Mouse (Mus musculus) hindbrain, embryonic 16.5 days (tissue): ENCODE data around the gene Ccdc90b. TPM values are rescaled to one million over a fixed set of nuclear protein-coding genes. Genes with fewer than 3 reads are reported as not detected.

ENCODE experiments used
- ATAC-seq: fragments of 200-750 bp; cut with Nextera tagmentation; 2 replicates; pipeline ENCODE4 v1.8.0; 2017; ENCODE audit warnings: moderate TSS enrichment, moderate library complexity
- H3K27ac ChIP-seq: fragments of 300-500 bp; sonication (generic); 2 replicates; pipeline ENCODE4 v1.5.1; 2014; ENCODE audit warnings: low read depth, mild to moderate bottlenecking, control low read depth, low read length, moderate library complexity
- H3K27me3 ChIP-seq: fragments of 300-500 bp; sonication (generic); replicated peaks from 2 replicates; pipeline ENCODE4 v1.6.1; 2014; ENCODE audit warnings: low read length; ENCODE audit not compliant: control insufficient read depth, insufficient read depth
- H3K36me3 ChIP-seq: fragments of 300-500 bp; sonication (generic); 2 replicates; pipeline ENCODE4 v1.6.1; 2014; ENCODE audit warnings: mild to moderate bottlenecking, low read length, moderate library complexity, mixed read lengths; ENCODE audit not compliant: control insufficient read depth, insufficient read depth
- H3K4me1 ChIP-seq: fragments of 300-500 bp; sonication (generic); 2 replicates; pipeline ENCODE4 v1.6.1; 2014; ENCODE audit warnings: low read depth, low read length; ENCODE audit not compliant: control insufficient read depth, insufficient read depth
- H3K4me2 ChIP-seq: fragments of 300-500 bp; sonication (generic); 2 replicates; pipeline ENCODE4 v1.6.1; 2014; ENCODE audit warnings: mild to moderate bottlenecking, low read length, control low read depth, moderate library complexity
- H3K4me3 ChIP-seq: fragments of 300-500 bp; sonication (generic); 2 replicates; pipeline ENCODE4 v1.5.1; 2014; ENCODE audit warnings: mild to moderate bottlenecking, low read length, control low read depth, moderate library complexity
- H3K9ac ChIP-seq: fragments of 300-500 bp; sonication (generic); 2 replicates; pipeline ENCODE4 v1.6.1; 2014; ENCODE audit warnings: low read depth, mild to moderate bottlenecking, control low read depth, low read length, moderate library complexity
- H3K9me3 ChIP-seq: fragments of 300-500 bp; sonication (generic); 2 replicates; pipeline ENCODE4 v1.6.1; 2014; ENCODE audit warnings: mild to moderate bottlenecking, low read length, moderate library complexity; ENCODE audit not compliant: control insufficient read depth
- WGBS: fragments of 180-500 bp; shearing (Covaris S2); extraction: QIAGEN DNeasy Blood & Tissue Kit; methylation state at CpG from one replicate; pipeline ENCODE4 v1.1.7; 2014; 5-methylcytosine and 5-hydroxymethylcytosine counted together
- polyA plus RNA-seq: library from polyadenylated mRNA; unstranded; fragments of >200 nt; fragmentation: Nextera tagmentation; extraction: Ambion mirVana; gene quantifications from 2 replicates; pipeline ENCODE4 v1.2.1, GENCODE M21; 2015

The Ccdc90b gene
- polyA plus RNA-seq, 1 experiment from 2014 or later: 54.8 TPM

DNA sequence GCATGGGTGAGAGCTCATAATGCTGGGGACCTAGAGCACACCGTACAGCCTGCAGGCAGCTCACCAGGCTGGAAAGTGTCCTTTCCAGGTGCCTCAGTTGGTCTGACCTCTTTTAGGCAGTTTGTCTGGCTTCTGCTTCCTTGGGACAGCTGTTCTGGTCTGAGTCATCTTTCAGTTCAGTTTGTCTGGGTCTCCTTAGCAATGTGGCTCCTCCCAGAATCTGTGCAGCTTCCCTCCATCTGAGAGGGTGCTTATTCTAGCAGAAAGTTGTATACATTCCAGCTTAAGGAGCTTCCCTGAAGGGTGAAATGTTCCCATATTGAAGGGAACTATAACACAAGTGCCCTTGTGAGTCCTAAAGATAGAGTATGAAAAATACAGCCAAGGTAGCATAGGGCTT lies 5.8 kb downstream of the Ccdc90b start:
- 89% methylated on average over 1 of the region's 1 CpGs for WGBS
- Histone ChIP-seq H3K36me3 (peaks cover 6% of the 10 kb centered on the region), H3K27ac (no peak overlapping the region), H3K27me3 (no peaks in the 10 kb centered on the region), H3K4me3 (no peak overlapping the region), H3K9ac (no peak overlapping the region), H3K4me2 (no peak overlapping the region), H3K4me1 (peaks cover 5% of the 10 kb centered on the region), H3K9me3 (no peaks in the 10 kb centered on the region)
- ATAC-seq: no peak

DNA sequence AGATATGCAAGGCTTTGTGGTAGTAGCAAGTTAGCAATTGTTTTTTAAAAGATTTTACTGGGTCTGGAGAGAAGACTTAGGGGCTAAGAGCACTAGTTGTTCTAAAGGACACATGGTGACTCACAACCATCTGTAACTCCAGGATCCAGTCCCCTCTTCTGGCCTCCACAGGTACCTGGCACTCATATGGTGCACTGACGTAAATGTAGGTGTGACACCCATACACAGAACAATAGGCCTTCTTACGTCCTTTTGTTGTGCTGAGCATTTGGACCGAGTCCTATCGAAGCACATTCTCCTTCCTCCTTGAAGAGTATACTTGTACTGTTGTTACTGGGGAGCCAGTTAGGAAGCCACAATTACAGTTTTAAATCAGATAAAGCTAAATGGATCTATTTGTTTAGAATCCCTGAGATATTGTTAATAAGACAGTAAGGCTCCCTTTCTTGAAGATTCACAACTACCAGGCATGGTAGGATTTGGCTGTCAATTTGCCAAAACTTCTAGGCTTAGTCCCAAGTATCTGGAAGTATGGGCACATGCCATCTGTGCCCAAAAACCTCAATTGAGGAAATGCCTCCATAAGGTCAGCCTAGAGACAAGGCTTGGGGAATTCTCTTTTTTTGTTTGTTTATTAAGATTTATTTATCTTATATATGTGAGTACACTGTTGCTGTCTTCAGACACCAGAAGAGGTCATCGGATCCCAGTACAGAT lies 19.7 kb downstream of the Ccdc90b start:
- WGBS: 84% methylated on average over 5 of the region's 5 CpGs
- no peak overlapping the region for H3K9ac ChIP-seq
- H3K4me3 ChIP-seq: no peak overlapping the region
- H3K4me2 ChIP-seq: no peak overlapping the region
- H3K36me3 ChIP-seq: peaks cover 9% of the 10 kb centered on the region
- no peak for ATAC-seq
- H3K27me3 ChIP-seq: no peaks in the 10 kb centered on the region
- H3K4me1 ChIP-seq: no peaks in the 10 kb centered on the region
- no peaks in the 10 kb centered on the region for H3K9me3 ChIP-seq
- no peak overlapping the region for H3K27ac ChIP-seq

DNA sequence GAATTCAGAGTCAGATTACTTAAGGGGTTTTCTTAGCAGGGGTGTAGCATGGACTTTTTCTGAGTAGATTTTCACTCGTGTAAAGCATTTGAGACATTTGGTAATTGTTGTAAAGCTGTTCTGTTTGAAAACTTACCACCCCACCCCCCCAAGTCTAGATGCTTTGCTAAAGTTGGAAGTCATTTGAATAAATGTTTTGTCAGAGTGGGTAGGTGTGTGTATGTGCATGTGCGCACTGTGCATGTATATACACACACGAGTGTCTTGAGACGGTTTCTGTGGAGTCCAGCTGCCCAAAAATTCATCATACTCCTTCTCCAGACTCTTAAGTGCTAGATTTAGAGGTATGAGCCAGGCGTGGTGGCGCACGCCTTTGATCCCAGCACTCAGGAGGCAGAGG lies 22.6 kb downstream of the Ccdc90b start:
- ATAC-seq: no peak
- 94% methylated on average over 7 of the region's 7 CpGs for WGBS
- no peak overlapping the region for H3K27ac ChIP-seq

DNA sequence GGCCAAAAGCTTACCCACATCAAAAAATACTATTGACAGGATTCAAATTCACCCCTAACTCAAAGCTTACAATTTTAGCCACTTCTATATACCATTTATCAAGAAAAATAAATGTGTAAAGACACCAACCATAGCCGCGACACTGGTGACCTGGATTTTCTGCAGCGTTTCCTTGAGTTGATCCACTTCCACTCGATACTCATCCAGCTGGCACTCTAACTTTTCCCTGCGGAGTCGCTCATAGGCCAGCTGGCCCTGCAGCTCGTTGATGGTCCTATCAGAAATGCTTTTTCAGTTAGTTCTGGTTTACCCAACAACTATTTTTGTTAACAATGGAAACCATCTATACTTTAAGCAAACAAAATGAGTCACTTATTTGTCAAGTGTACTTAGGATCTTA lies 29.0 kb downstream of the Ccdc90b start:
- Histone ChIP-seq H3K36me3 (no peaks in the 10 kb centered on the region), H3K4me3 (no peak overlapping the region), H3K4me1 (no peaks in the 10 kb centered on the region), H3K9me3 (no peaks in the 10 kb centered on the region), H3K27ac (no peak overlapping the region), H3K4me2 (no peak overlapping the region), H3K9ac (no peak overlapping the region), H3K27me3 (no peaks in the 10 kb centered on the region)
- 94% methylated on average over 7 of the region's 7 CpGs for WGBS
- ATAC-seq: no peak

More for the DNA sequence above, 22.6 kb downstream of the Ccdc90b start:
- no peaks in the 10 kb centered on the region for H3K27me3 ChIP-seq
- no peaks in the 10 kb centered on the region for H3K9me3 ChIP-seq
- H3K4me2 ChIP-seq: no peak overlapping the region
- peaks cover 6% of the 10 kb centered on the region for H3K36me3 ChIP-seq
- no peak overlapping the region for H3K9ac ChIP-seq
- H3K4me3 ChIP-seq: no peak overlapping the region
- no peaks in the 10 kb centered on the region for H3K4me1 ChIP-seq

DNA sequence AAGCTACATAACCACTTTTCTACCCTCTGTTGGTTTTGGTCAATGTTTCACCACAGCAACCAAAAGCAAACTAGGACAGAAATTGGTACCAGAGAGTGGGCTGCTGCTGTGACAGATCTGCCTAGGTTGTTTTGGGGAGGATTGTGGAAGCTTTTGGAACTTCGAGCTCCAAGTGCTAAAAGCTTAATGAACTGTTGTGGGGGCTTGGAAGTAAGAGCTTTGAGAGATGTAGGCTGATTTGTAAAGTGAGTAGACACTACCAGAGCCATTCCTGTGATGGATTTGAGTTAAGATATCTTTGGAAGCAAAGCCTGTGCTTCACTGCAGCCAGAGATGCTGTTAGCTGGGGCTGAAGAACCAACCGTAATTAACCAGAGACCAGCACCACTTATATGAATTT lies 29.9 kb downstream of the Ccdc90b start:
- H3K4me1 ChIP-seq: no peaks in the 10 kb centered on the region
- no peaks in the 10 kb centered on the region for H3K27me3 ChIP-seq
- no peak for ATAC-seq
- H3K4me2 ChIP-seq: no peak overlapping the region
- H3K9ac ChIP-seq: no peak overlapping the region
- H3K36me3 ChIP-seq: no peaks in the 10 kb centered on the region
- no peaks in the 10 kb centered on the region for H3K9me3 ChIP-seq
- no peak overlapping the region for H3K4me3 ChIP-seq
- H3K27ac ChIP-seq: no peak overlapping the region
- WGBS: 92% methylated on average over 2 of the region's 2 CpGs

DNA sequence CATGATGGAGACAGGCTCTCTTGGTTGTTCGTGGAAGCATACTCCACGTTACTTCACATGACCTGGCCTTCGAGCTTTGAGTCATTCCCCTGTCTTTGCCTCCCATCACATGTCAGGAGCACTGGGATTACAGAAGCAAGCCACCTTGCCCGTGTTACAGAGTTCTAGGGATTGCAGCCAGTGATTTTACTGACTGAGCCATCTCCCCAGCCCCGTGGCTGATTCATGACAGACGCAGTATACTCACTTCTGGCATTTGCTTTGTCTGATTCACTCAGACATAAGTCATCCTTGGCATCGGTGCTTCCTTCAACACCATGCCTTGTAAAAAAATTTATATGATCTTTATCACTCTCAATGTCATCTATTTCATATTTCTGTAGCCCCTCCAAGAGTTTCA lies 44.0 kb downstream of the Ccdc90b start:
- Histone ChIP-seq H3K4me1 (no peaks in the 10 kb centered on the region), H3K27me3 (no peaks in the 10 kb centered on the region), H3K4me3 (no peak overlapping the region), H3K36me3 (peaks cover 26% of the 10 kb centered on the region), H3K9me3 (peaks cover 4% of the 10 kb centered on the region; the same call in 1 of the 2 replicates), H3K9ac (no peak overlapping the region), H3K27ac (no peak overlapping the region), H3K4me2 (no peak overlapping the region)
- WGBS: 93% methylated on average over 7 of the region's 7 CpGs
- no peak for ATAC-seq

DNA sequence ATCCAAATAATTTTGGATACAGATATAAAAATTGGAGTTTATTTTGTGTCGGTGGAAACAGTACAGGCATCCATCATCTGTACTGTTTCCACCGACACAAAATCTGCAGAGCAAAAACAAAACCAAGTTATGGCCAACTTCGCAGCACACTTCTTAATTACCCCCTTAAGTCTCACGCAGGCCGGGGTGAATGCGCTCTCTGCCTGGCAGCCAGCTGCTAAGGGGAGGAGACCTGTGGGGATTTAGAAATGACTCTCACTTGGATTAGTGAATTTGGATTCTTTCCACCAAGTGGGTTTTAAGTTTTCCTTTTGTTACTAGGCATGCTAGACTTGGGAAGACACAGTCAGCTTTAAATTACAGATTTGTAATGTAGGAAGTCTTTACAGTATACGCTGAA lies 49.9 kb downstream of the Ccdc90b start:
- Histone ChIP-seq H3K4me3 (no peak overlapping the region), H3K9me3 (no peaks in the 10 kb centered on the region), H3K4me2 (no peak overlapping the region), H3K9ac (no peak overlapping the region), H3K27ac (no peak overlapping the region), H3K4me1 (no peaks in the 10 kb centered on the region), H3K27me3 (no peaks in the 10 kb centered on the region), H3K36me3 (peaks cover 22% of the 10 kb centered on the region)
- no peak for ATAC-seq
- WGBS: 78% methylated on average over 7 of the region's 7 CpGs

DNA sequence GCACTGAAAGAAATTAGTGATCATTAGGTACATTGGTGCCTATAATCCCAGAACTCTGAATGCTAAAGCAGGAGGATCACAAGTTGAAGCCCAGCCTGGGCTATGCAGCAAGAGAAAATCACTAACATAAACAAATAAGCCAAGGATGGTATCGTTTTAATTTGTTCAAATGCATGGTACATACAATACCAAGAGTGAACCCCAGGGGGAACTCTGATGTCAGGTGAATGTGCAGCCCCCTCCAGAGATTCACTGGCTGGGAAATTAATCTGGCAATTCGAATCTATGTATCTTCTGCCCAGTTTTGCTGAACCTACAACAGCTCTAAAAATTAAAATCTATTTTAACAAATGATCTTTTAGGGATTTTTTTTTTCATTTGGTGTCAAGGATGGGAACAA lies 63.5 kb downstream of the Ccdc90b start:
- 52% methylated on average over 2 of the region's 2 CpGs for WGBS
- H3K4me1 ChIP-seq: no peaks in the 10 kb centered on the region
- H3K27me3 ChIP-seq: no peaks in the 10 kb centered on the region
- ATAC-seq: no peak
- no peak overlapping the region for H3K27ac ChIP-seq
- H3K4me3 ChIP-seq: no peak overlapping the region
- H3K4me2 ChIP-seq: no peak overlapping the region
- H3K9me3 ChIP-seq: peaks cover 2% of the 10 kb centered on the region; the same call in 1 of the 2 replicates
- H3K9ac ChIP-seq: no peak overlapping the region
- peaks cover 3% of the 10 kb centered on the region; the same call in 1 of the 2 replicates for H3K36me3 ChIP-seq

DNA sequence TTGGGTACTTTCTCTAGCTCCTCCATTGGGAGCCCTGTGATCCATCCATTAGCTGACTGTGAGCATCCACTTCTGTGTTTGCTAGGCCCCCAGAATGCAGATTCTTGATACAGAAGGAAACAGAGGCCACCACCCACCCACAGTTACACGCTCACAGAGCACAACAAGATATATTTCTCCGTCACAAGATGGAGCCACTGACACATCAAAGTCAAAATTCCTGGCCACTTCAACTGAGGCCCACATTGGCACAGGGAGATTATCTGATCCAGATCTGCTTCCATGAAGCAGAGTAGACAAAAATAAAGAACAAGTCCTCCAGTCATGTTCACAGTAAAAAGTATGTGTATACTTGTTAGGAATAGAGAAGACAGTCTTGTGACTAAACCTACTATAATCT lies 69.2 kb downstream of the Ccdc90b start:
- H3K27ac ChIP-seq: no peak overlapping the region
- H3K36me3 ChIP-seq: no peaks in the 10 kb centered on the region
- no peaks in the 10 kb centered on the region for H3K4me1 ChIP-seq
- H3K9ac ChIP-seq: no peak overlapping the region
- no peaks in the 10 kb centered on the region for H3K9me3 ChIP-seq
- no peak overlapping the region for H3K4me2 ChIP-seq
- 38% methylated on average over 2 of the region's 2 CpGs for WGBS
- no peak overlapping the region for H3K4me3 ChIP-seq
- no peaks in the 10 kb centered on the region for H3K27me3 ChIP-seq
- ATAC-seq: 0 out of 2 replicates have a peak, but pooled peaks have one; percentile 63
